Mouse (Mus musculus) heart, embryonic 11.5 days (tissue): Measurements from ENCODE around the gene Ubox5. TPM values are rescaled to one million over a fixed set of nuclear protein-coding genes. Genes with fewer than 3 reads are reported as not detected.

Source experiments
- ATAC-seq: fragments of 200-750 bp; cut with Nextera tagmentation; replicated peaks from 2 replicates; pipeline ENCODE4 v1.8.0; 2017; ENCODE audit warnings: moderate library complexity; ENCODE audit not compliant: insufficient number of reproducible peaks, low FRiP score, low TSS enrichment
- H3K27ac ChIP-seq: fragments of 300-500 bp; sonication (generic); 2 replicates; pipeline ENCODE4 v1.5.1; 2014; ENCODE audit warnings: mild to moderate bottlenecking, low read depth, low read length
- H3K27me3 ChIP-seq: fragments of 300-500 bp; sonication (generic); 2 replicates; pipeline ENCODE4 v1.6.1; 2014; ENCODE audit warnings: mild to moderate bottlenecking, low read length, mixed read lengths; ENCODE audit not compliant: control insufficient read depth, insufficient read depth
- H3K36me3 ChIP-seq: fragments of 300-500 bp; sonication (generic); 2 replicates; pipeline ENCODE4 v1.6.1; 2014; ENCODE audit warnings: mild to moderate bottlenecking, low read length, moderate library complexity, mixed read lengths; ENCODE audit not compliant: control insufficient read depth, insufficient read depth
- H3K4me1 ChIP-seq: fragments of 300-500 bp; sonication (generic); 2 replicates; pipeline ENCODE4 v1.6.1; 2014; ENCODE audit warnings: low read length; ENCODE audit not compliant: control insufficient read depth, insufficient read depth
- H3K4me2 ChIP-seq: fragments of 300-500 bp; sonication (generic); 2 replicates; pipeline ENCODE4 v1.6.1; 2014; ENCODE audit warnings: mild to moderate bottlenecking, moderate library complexity
- H3K4me3 ChIP-seq: fragments of 300-500 bp; sonication (generic); 2 replicates; pipeline ENCODE4 v1.5.1; 2014; ENCODE audit warnings: low read depth, low read length
- H3K9ac ChIP-seq: fragments of 300-500 bp; sonication (generic); 2 replicates; pipeline ENCODE4 v1.6.1; 2014; ENCODE audit warnings: mild to moderate bottlenecking, low read depth, low read length, moderate library complexity
- H3K9me3 ChIP-seq: fragments of 300-500 bp; sonication (generic); replicated peaks from 2 replicates; pipeline ENCODE4 v1.6.1; 2016; ENCODE audit warnings: low read length; ENCODE audit not compliant: control insufficient read depth
- WGBS: fragments of 180-500 bp; shearing (Covaris S2); extraction: QIAGEN DNeasy Blood & Tissue Kit; methylation state at CpG from one replicate; pipeline ENCODE4 v1.1.7; 2014; ENCODE audit not compliant: insufficient replicate concordance; 5-methylcytosine and 5-hydroxymethylcytosine counted together
- polyA plus RNA-seq: library from polyadenylated mRNA; unstranded; fragments of >200 nt; fragmentation: Nextera tagmentation; extraction: Ambion mirVana; gene quantifications from 2 replicates; pipeline ENCODE4 v1.2.1, GENCODE M21; 2014

Gene Ubox5
- polyA plus RNA-seq, 1 experiment from 2014 or later: 10.4 TPM

GRCm38 (mm10) chr2:130639276-130639675 lies 9.4 kb upstream of the Ubox5 start:
- WGBS: 63% methylated on average over 6 of the region's 6 CpGs
- Histone ChIP-seq H3K4me3 (no peak overlapping the region), H3K9me3 (no peaks in the 10 kb centered on the region), H3K4me1 (peaks cover 16% of the 10 kb centered on the region), H3K27ac (no peak overlapping the region), H3K9ac (no peak overlapping the region), H3K27me3 (peaks cover 59% of the 10 kb centered on the region), H3K36me3 (no peaks in the 10 kb centered on the region), H3K4me2 (no peak overlapping the region)
- ATAC-seq: no peak

GRCm38 (mm10) chr2:130638101-130638611 lies 8.3 kb upstream of the Ubox5 start:
- Histone ChIP-seq H3K4me3 (no peak overlapping the region), H3K9me3 (no peaks in the 10 kb centered on the region), H3K27me3 (peaks cover 69% of the 10 kb centered on the region), H3K9ac (no peak overlapping the region), H3K36me3 (no peaks in the 10 kb centered on the region), H3K27ac (no peak overlapping the region), H3K4me1 (peaks cover 18% of the 10 kb centered on the region), H3K4me2 (no peak overlapping the region)
- 22% methylated on average over 16 of the region's 16 CpGs for WGBS
- no peak for ATAC-seq

- Histone ChIP-seq H3K27me3 (peaks cover 69% of the 10 kb centered on the region), H3K9ac (no peak overlapping the region)
These were observed 6.0 kb upstream of the Ubox5 start for GRCm38 (mm10) chr2:130635847-130636246.

GRCm38 (mm10) chr2:130634739-130635411 lies 5.0 kb upstream of the Ubox5 start:
- Histone ChIP-seq H3K4me3 (peak overlapping the region; percentile 47), H3K36me3 (no peaks in the 10 kb centered on the region), H3K27me3 (peaks cover 61% of the 10 kb centered on the region), H3K9ac (peak overlapping the region; percentile 57), H3K27ac (no peak overlapping the region), H3K9me3 (no peaks in the 10 kb centered on the region), H3K4me2 (peak overlapping the region; percentile 81), H3K4me1 (peaks cover 18% of the 10 kb centered on the region)
- 0% methylated on average over 38 of the region's 38 CpGs for WGBS
- ATAC-seq: no peak; the same call in 1 of the 2 replicates

More at GRCm38 (mm10) chr2:130635847-130636246, 6.0 kb upstream of the Ubox5 start:
- 7% methylated on average over 21 of the region's 21 CpGs for WGBS
- peaks cover 18% of the 10 kb centered on the region for H3K4me1 ChIP-seq
- H3K4me2 ChIP-seq: peak overlapping the region; percentile 81
- ATAC-seq: peak; percentile 14; the same call in 1 of the 2 replicates
- no peaks in the 10 kb centered on the region for H3K36me3 ChIP-seq
- H3K4me3 ChIP-seq: peak overlapping the region; percentile 47
- no peak overlapping the region for H3K27ac ChIP-seq
- no peaks in the 10 kb centered on the region for H3K9me3 ChIP-seq

- H3K27me3 ChIP-seq: peaks cover 61% of the 10 kb centered on the region
- H3K4me2 ChIP-seq: peak overlapping the region; percentile 81
- no peaks in the 10 kb centered on the region for H3K36me3 ChIP-seq
- H3K9me3 ChIP-seq: no peaks in the 10 kb centered on the region
- peak overlapping the region; percentile 47 for H3K4me3 ChIP-seq
- ATAC-seq: no peak
- peak overlapping the region; percentile 57 for H3K9ac ChIP-seq
- no peak overlapping the region for H3K27ac ChIP-seq
- peaks cover 18% of the 10 kb centered on the region for H3K4me1 ChIP-seq
- 10% methylated on average over 12 of the region's 14 CpGs for WGBS
These were observed 4.3 kb upstream of the Ubox5 start for GRCm38 (mm10) chr2:130634006-130634738.

- Histone ChIP-seq H3K9ac (no peak overlapping the region), H3K9me3 (no peaks in the 10 kb centered on the region), H3K27ac (no peak overlapping the region), H3K4me1 (peaks cover 21% of the 10 kb centered on the region), H3K4me3 (no peak overlapping the region), H3K27me3 (peaks cover 52% of the 10 kb centered on the region), H3K4me2 (no peak overlapping the region), H3K36me3 (no peaks in the 10 kb centered on the region)
- ATAC-seq: no peak
- 53% methylated on average over 5 of the region's 5 CpGs for WGBS
These were observed 3.2 kb upstream of the Ubox5 start for GRCm38 (mm10) chr2:130632887-130633675.

- H3K36me3 ChIP-seq: no peaks in the 10 kb centered on the region
- H3K4me2 ChIP-seq: no peak overlapping the region
- 87% methylated on average over 1 of the region's 1 CpGs for WGBS
- H3K9ac ChIP-seq: no peak overlapping the region
- H3K4me3 ChIP-seq: no peak overlapping the region
- no peak overlapping the region for H3K27ac ChIP-seq
- H3K27me3 ChIP-seq: peaks cover 45% of the 10 kb centered on the region
- no peaks in the 10 kb centered on the region for H3K9me3 ChIP-seq
- no peak for ATAC-seq
- H3K4me1 ChIP-seq: peaks cover 21% of the 10 kb centered on the region
These were observed 2.6 kb upstream of the Ubox5 start for GRCm38 (mm10) chr2:130632416-130632815.
